Mouse (Mus musculus): ENCODE measurements around the gene Mpp2. TPM values are rescaled to one million over a fixed set of nuclear protein-coding genes. Genes with fewer than 3 reads are reported as not detected.

Mpp2 gene
- polyA plus RNA-seq, 1 experiment from 2014 or later: 8.8 TPM

DNA sequence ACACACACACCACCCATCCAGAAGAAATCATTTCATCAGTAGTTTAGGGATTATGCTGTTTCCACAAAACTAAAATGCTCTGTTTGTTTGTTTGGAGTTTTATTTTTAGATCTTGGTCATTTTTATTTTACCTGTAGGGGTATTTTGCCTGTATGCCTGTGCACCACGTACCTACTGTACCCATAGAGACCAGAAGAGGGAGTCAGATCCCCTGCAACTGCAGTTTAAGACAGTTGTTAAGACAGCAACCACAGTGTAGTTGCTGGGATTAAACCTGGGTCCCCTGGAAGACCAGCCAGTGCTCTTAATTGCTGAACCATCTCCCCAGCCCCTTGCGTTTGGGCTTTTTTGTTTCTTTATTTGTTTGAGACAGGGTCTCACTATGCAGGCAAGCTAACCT lies 19.3 kb downstream of the Mpp2 start:
- no peak overlapping the region for H3K27ac ChIP-seq
- no peak overlapping the region for H3K9ac ChIP-seq
- no peaks in the 10 kb centered on the region for H3K36me3 ChIP-seq
- H3K9me3 ChIP-seq: no peaks in the 10 kb centered on the region
- no peak overlapping the region for H3K4me3 ChIP-seq
- WGBS: 41% methylated on average over 2 of the region's 2 CpGs
- no peak overlapping the region for H3K4me2 ChIP-seq
- 0 out of 2 replicates have a peak, but pooled peaks cover 2% of the 10 kb centered on the region for H3K27me3 ChIP-seq
- peaks cover 7% of the 10 kb centered on the region; the same call in 1 of the 2 replicates for H3K4me1 ChIP-seq
- no peak for ATAC-seq (ENCODE audit: insufficient number of reproducible peaks, low FRiP score, low TSS enrichment, low read depth)

DNA sequence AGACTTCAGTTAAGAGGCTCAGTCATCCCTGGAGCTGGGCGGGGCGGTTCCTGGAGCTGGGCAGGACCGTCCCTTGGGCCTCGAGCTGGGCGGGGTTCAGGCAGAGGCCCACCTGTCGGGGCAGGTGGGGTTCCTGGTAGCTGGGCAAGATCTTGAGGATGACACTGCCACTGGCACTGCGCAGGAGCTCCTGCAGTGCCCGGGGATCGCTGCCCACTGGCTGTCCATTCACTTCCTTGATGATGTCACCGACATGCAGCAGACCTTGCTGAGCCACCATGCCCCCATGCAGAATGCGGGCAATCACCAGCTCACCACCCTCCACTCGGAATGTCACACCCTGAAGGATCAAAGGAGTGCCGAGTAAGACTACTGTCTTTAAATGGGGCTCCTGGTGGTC lies 25.2 kb downstream of the Mpp2 start:
- H3K9me3 ChIP-seq: no peaks in the 10 kb centered on the region
- H3K36me3 ChIP-seq: peaks cover 14% of the 10 kb centered on the region; the same call in 1 of the 2 replicates
- peaks cover 7% of the 10 kb centered on the region; the same call in 1 of the 2 replicates for H3K27me3 ChIP-seq
- no peak for ATAC-seq (ENCODE audit: insufficient number of reproducible peaks, low FRiP score, low TSS enrichment, low read depth)
- H3K27ac ChIP-seq: no peak overlapping the region
- H3K4me1 ChIP-seq: peaks cover 7% of the 10 kb centered on the region
- no peak overlapping the region for H3K4me3 ChIP-seq
- no peak overlapping the region for H3K9ac ChIP-seq
- 61% methylated on average over 13 of the region's 13 CpGs for WGBS
- no peak overlapping the region for H3K4me2 ChIP-seq

DNA sequence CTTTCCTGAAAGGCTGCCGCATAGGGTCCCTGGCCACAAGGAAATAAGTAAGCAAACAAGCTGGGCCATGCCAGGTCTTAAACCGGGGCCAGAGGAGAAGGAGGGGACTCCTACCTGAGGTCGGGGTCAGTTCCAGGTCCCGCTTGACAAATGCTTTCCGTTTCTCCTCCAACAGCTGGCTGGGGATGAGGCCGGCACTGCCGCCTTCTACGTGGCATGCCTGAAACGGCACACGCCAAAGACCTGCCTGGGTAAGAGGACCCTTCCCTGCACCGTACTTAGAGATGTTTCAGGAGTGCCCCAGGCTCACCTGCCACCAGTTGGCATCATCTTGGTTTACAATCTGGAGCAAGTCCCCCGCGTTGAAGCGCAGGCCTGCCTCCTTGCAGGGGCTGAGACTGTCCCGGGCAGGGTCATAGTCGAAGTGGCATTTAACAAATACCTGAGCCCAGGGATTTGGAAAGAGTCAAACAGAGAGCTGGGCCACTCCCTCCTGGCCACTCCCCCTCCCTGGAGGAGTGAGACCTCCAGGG lies 26.3 kb downstream of the Mpp2 start:
- H3K9me3 ChIP-seq: no peaks in the 10 kb centered on the region
- no peak overlapping the region for H3K4me3 ChIP-seq
- peaks cover 14% of the 10 kb centered on the region; the same call in 1 of the 2 replicates for H3K36me3 ChIP-seq
- ATAC-seq (ENCODE audit: insufficient number of reproducible peaks, low FRiP score, low TSS enrichment, low read depth): no peak
- peaks cover 7% of the 10 kb centered on the region; the same call in 1 of the 2 replicates for H3K27me3 ChIP-seq
- H3K4me1 ChIP-seq: peaks cover 9% of the 10 kb centered on the region
- no peak overlapping the region for H3K4me2 ChIP-seq
- no peak overlapping the region for H3K9ac ChIP-seq
- no peak overlapping the region for H3K27ac ChIP-seq
- WGBS: 35% methylated on average over 16 of the region's 16 CpGs

DNA sequence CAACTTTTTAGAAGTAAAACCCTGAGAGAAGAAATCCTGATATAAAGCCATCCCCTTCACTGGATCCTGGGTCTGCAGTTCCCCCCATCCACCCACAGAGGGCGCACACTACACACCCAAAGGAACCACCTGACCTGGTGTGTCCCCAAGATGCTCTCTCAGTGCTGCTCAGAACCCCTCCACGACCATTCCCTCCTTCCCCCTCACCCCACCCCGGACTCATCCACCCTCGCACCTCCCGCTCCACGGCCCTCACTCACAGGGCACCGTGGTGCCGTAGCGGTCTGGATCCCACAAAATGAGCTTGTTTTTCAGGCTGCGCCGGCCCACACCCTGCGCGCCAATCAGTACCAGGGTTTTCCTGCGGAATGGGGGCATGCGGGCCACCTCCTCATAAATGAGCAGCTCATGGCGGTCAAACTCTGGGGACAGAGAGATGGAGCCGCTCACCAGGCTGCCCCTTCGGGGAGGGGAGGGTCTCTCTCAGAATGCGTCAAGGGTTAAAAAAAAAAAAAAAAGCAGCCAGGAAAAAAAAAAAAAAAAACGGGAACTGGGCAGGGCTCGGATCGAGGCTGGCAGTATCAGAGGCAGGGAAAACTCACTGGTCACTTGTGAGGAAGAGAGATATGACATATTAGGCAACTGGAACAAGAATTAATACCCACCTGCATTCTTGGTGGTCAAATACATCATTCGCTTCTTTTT lies 26.9 kb downstream of the Mpp2 start:
- Histone ChIP-seq H3K27ac (no peak overlapping the region), H3K4me1 (peaks cover 10% of the 10 kb centered on the region), H3K36me3 (peaks cover 14% of the 10 kb centered on the region; the same call in 1 of the 2 replicates), H3K27me3 (peaks cover 7% of the 10 kb centered on the region; the same call in 1 of the 2 replicates), H3K9ac (peak overlapping the region; percentile 17; the same call in 1 of the 2 replicates), H3K4me3 (peak overlapping the region; percentile 42), H3K9me3 (no peaks in the 10 kb centered on the region), H3K4me2 (peak overlapping the region; percentile 91)
- ATAC-seq (ENCODE audit: insufficient number of reproducible peaks, low FRiP score, low TSS enrichment, low read depth): peak; percentile 70
- 3% methylated on average over 23 of the region's 23 CpGs for WGBS

DNA sequence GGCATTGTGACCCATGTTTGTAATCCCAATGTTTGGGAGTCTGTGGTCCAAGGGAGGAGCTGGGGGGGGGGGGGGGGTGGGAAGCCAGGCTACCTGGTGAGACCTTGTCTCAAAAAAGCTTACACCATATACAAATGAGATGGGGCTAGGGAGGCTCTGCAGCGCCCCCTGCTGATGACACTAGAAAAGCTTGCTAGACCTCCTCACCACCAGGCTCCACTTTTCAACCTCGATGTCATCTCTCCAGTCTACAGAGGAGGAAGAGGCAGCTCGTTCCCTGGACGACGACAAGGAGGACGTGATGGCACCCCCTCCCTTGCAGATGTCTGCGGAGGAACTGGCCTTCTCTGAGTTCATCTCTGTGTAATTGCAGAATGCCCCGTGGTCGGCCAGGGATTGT lies 34.5 kb downstream of the Mpp2 start:
- Histone ChIP-seq H3K4me2 (no peak overlapping the region), H3K36me3 (peaks cover 4% of the 10 kb centered on the region; the same call in 1 of the 2 replicates), H3K4me1 (0 out of 2 replicates have a peak, but pooled peaks cover 6% of the 10 kb centered on the region), H3K9me3 (no peaks in the 10 kb centered on the region), H3K4me3 (no peak overlapping the region), H3K9ac (no peak overlapping the region), H3K27ac (no peak overlapping the region), H3K27me3 (no peaks in the 10 kb centered on the region)
- 23% methylated on average over 9 of the region's 9 CpGs for WGBS
- no peak for ATAC-seq (ENCODE audit: insufficient number of reproducible peaks, low FRiP score, low TSS enrichment, low read depth)

DNA sequence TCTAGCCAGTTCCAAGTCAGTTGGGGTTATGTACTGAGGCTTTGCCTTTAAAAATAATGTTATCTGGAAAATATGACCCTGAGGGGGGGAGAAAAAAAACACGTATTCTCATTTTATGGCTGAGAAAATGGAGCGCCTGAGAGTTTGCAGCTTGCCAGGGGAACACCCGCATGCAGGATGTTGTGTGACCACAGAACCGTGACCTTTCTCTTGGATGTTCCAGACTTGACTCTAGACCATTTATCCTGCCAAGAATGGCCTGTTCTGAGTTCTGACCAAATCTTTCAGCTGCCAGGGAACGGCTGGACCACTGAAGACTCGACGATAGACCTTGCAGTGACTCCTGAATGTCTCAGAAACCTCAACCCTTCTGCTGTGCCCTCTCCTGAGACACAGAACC lies 35.1 kb downstream of the Mpp2 start:
- Histone ChIP-seq H3K27ac (no peak overlapping the region), H3K36me3 (no peaks in the 10 kb centered on the region), H3K4me2 (no peak overlapping the region), H3K9ac (no peak overlapping the region), H3K27me3 (no peaks in the 10 kb centered on the region), H3K4me3 (no peak overlapping the region), H3K9me3 (no peaks in the 10 kb centered on the region), H3K4me1 (0 out of 2 replicates have a peak, but pooled peaks cover 6% of the 10 kb centered on the region)
- 51% methylated on average over 7 of the region's 7 CpGs for WGBS
- no peak for ATAC-seq (ENCODE audit: insufficient number of reproducible peaks, low FRiP score, low TSS enrichment, low read depth)

DNA sequence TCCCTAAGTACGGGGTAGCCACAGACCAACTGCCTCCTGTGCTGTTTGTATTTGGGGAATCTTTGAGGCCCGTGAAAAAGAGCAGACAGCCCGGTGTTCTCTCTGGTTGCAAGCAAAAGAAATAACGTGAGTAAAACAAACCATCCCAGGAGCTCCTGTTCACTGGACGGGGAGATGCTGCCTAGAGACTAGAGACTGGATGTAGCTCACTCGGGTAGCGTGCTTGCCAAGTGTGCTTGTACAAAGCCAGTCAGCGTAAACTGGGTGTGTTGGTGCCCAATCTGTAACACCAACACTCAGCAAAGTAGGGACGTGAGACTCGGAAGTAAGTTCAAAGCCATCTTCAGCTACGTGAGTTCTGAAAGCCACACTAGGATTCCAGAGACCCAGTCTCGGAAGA lies 35.6 kb downstream of the Mpp2 start:
- ATAC-seq (ENCODE audit: insufficient number of reproducible peaks, low FRiP score, low TSS enrichment, low read depth): no peak
- Histone ChIP-seq H3K27me3 (no peaks in the 10 kb centered on the region), H3K4me1 (0 out of 2 replicates have a peak, but pooled peaks cover 6% of the 10 kb centered on the region), H3K9me3 (no peaks in the 10 kb centered on the region), H3K4me2 (no peak overlapping the region), H3K27ac (no peak overlapping the region), H3K36me3 (no peaks in the 10 kb centered on the region), H3K9ac (no peak overlapping the region), H3K4me3 (no peak overlapping the region)
- 79% methylated on average over 12 of the region's 12 CpGs for WGBS

DNA sequence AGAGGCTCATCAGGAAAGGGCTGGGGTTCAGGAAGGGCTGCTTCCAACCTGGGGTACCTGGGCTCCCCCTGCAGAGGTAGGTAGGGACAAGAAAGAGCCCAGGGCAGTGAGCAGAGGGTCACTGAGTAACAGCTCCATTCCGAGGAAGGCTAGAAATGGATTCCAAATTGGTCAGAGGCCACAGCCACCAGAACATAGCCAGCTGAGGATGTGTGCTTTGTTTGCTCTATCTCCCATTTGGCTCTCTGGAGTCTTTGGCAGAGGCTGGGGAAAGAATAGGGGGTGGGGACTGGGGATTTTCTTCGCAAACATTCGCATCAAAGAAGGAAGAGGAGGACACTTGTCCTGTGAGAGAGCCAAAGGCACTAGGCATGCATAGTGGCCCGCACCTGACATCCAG lies 36.4 kb downstream of the Mpp2 start:
- no peak overlapping the region for H3K9ac ChIP-seq
- no peak overlapping the region for H3K4me2 ChIP-seq
- H3K27me3 ChIP-seq: no peaks in the 10 kb centered on the region
- WGBS: 61% methylated on average over 4 of the region's 4 CpGs
- H3K36me3 ChIP-seq: no peaks in the 10 kb centered on the region
- ATAC-seq (ENCODE audit: insufficient number of reproducible peaks, low FRiP score, low TSS enrichment, low read depth): no peak
- H3K27ac ChIP-seq: 0 out of 2 replicates have a peak overlapping the region, but pooled peaks have one; percentile 12
- 0 out of 2 replicates have a peak, but pooled peaks cover 4% of the 10 kb centered on the region for H3K4me1 ChIP-seq
- H3K4me3 ChIP-seq: no peak overlapping the region
- H3K9me3 ChIP-seq: no peaks in the 10 kb centered on the region

DNA sequence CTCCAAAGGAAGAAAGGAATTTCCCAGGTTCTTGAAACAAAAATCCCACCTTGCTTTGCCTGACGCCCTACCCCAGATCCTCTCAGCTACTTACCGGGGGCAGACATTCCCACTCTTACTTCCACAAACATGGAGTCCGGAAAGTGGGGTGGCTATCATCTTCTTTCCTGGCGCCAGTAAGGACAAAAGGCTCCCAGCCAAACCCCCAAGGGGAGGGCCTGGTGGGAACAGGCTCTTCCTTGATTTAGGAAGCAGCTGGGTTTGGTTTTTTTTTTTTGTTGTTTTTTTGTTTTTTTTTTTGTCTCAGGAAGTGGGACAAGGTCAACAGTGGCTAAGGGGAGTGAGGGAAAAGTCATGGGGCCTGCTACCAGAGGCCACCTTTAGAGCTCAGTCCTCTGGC lies 36.8 kb downstream of the Mpp2 start:
- Histone ChIP-seq H3K9me3 (no peaks in the 10 kb centered on the region), H3K4me2 (no peak overlapping the region), H3K27ac (no peak overlapping the region), H3K4me1 (0 out of 2 replicates have a peak, but pooled peaks cover 4% of the 10 kb centered on the region), H3K4me3 (no peak overlapping the region), H3K9ac (no peak overlapping the region), H3K27me3 (no peaks in the 10 kb centered on the region), H3K36me3 (no peaks in the 10 kb centered on the region)
- WGBS: 74% methylated on average over 4 of the region's 4 CpGs
- no peak for ATAC-seq (ENCODE audit: insufficient number of reproducible peaks, low FRiP score, low TSS enrichment, low read depth)

DNA sequence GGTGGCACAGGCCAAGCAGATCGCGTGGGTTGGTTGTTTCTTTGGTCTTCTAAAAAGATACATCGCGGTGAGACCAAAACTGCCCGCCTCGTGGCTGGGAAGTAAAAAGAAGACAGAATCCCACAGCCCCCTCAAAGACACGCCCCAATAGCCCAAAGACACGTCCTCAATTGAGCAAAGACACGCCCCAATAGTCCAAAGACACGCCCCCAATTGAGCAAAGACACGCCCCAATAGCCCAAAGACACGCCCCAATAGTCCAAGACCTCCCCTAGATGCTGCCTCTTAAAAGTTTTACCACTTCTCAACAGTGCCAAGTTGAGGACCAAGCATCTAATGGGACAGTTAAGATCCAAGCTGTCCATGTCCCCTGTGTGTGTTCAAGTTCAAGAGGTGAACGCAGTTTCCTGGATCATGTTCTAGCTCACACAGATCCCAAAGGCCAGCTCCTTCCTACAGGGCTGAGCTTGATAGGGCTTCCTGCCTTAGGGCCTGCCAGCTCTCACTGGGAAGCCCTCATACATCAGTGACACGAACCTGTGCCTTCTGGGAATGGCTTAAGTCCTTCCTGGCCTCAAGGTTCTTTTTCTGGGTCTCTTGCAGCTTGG lies 38.3 kb downstream of the Mpp2 start:
- Histone ChIP-seq H3K9me3 (no peaks in the 10 kb centered on the region), H3K27me3 (no peaks in the 10 kb centered on the region), H3K4me1 (0 out of 2 replicates have a peak, but pooled peaks cover 4% of the 10 kb centered on the region), H3K4me2 (no peak overlapping the region), H3K36me3 (no peaks in the 10 kb centered on the region), H3K27ac (no peak overlapping the region), H3K9ac (no peak overlapping the region), H3K4me3 (no peak overlapping the region)
- ATAC-seq (ENCODE audit: insufficient number of reproducible peaks, low FRiP score, low TSS enrichment, low read depth): no peak
- 56% methylated on average over 14 of the region's 14 CpGs for WGBS

DNA sequence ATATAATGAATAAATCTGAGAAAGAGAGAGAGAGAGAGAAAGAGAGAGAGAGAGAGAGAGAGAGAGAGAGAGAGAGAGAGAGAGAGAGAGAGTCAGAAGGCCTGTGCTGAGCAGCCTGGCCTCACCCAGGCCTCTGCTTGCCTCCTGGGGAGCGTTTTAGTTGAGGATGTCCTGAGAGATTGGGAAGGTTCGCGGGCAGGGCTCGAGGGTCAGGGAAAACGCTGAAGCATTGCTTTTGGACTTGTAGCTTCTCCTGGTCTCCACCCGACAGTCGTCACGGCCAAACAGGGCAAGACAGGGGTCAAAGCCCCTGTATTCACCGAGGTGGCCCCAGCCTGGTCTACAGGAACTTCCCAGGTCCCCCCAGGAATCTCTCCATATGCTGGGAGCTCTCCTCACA lies 41.7 kb downstream of the Mpp2 start:
- 87% methylated on average over 9 of the region's 9 CpGs for WGBS

DNA sequence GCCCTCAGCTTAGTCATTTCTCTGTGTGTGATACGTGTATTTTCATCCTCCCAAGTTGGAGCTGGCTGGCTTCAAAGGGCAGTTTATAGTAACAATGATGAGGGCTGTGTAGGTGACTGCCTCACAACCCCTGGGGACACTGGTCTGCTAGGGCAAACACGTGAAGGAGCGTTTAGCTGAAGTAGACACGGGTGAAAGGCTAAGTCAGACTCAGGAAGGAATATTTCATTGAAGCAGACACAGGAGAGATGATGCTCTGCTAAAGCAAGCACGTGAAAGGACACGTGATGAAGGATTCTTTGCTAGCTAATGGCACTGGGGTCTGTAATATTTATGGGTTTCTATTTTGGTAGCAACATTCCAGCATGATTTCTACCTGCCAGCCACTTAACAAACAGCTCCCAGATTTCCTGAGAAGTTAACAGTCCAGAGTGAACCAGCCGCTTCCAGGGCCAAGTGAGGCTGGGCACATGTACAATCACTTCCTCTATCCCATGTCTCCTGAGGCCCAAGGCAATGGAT lies 43.6 kb downstream of the Mpp2 start:
- Histone ChIP-seq H3K4me2 (no peak overlapping the region), H3K36me3 (no peaks in the 10 kb centered on the region), H3K4me1 (0 out of 2 replicates have a peak, but pooled peaks cover 2% of the 10 kb centered on the region), H3K9me3 (no peaks in the 10 kb centered on the region), H3K4me3 (no peak overlapping the region), H3K9ac (no peak overlapping the region), H3K27me3 (no peaks in the 10 kb centered on the region), H3K27ac (no peak overlapping the region)
- 75% methylated on average over 7 of the region's 7 CpGs for WGBS
- ATAC-seq (ENCODE audit: insufficient number of reproducible peaks, low FRiP score, low TSS enrichment, low read depth): no peak

More for the DNA sequence above, 41.7 kb downstream of the Mpp2 start:
- no peak overlapping the region for H3K4me2 ChIP-seq
- no peak overlapping the region for H3K4me3 ChIP-seq
- H3K9ac ChIP-seq: no peak overlapping the region
- no peaks in the 10 kb centered on the region for H3K9me3 ChIP-seq
- no peak overlapping the region for H3K27ac ChIP-seq
- H3K27me3 ChIP-seq: no peaks in the 10 kb centered on the region
- H3K4me1 ChIP-seq: no peaks in the 10 kb centered on the region
- ATAC-seq (ENCODE audit: insufficient number of reproducible peaks, low FRiP score, low TSS enrichment, low read depth): no peak
- no peaks in the 10 kb centered on the region for H3K36me3 ChIP-seq
